Mouse (Mus musculus): ENCODE data around the gene Atp6v1g2.

DNA sequence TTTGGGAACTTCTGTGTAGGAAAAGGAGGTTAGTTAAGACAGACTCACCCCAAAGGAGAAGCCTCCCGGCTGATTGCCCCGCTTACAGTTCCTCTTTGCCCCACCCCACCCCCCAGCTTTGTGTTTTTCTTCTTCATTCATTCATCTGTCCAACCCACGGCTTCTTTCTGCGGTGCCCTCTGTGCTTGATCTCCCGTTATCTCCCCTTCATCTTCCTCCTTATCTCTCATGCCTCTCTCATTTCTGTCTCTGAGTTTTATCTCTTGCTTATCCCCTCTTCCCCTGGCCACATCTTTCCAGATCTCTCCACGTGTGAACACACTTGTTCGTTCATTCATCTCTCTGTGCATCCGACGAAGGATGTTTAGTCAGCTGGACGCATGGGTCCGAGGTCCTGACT lies 32.3 kb upstream of the Atp6v1g2 start:
- TF ChIP-seq CTCF (IDR thresholded peaks at IDR 0.05; ENCODE audit: borderline replicate concordance, extremely low read depth, insufficient read depth, insufficient read length) (no peak), POLR2A (IDR thresholded peaks at IDR 0.05; ENCODE audit: borderline replicate concordance, extremely low read depth, insufficient read depth, insufficient read length, poor library complexity, severe bottlenecking) (no peak)

Data from brain, embryonic 14.5 days (tissue).